Mouse (Mus musculus): ENCODE measurements around the gene Cmbl.
A peak's percentile ranks its signal among the peaks of the same experiment; 100 is the strongest.

DNA sequence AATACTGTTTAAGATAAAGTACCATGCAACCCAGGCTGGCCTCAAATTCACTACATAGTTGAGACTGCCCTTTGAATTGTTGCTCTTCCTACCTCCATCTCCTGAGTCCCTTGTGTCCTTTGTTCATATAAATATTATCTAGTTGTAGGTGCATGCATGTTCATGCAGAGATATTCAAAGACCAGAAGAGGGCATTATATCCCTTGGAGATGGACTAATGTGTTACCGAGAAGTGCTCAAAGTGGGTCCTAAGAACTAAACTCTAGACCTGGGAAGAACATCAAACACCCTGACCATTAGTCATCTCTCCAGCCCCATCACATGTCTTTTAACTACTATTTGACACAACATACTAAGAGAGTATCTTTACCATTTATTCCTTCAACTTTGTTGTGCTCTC, 48.0 kb upstream of the Cmbl start:
- TF ChIP-seq CTCF (IDR thresholded peaks at IDR 0.05; ENCODE audit: low read depth) (peak; percentile 32; the same call in 1 of the 2 replicates), EP300 (IDR thresholded peaks at IDR 0.05; ENCODE audit: low read depth) (no peak)

Measured in liver, embryonic 14.5 days (tissue).